Mouse (Mus musculus) kidney, adult 9 months (tissue): ENCODE measurements at regions not wholly inside any gene's neighbourhood (a gene's known extent, or its start where the extent isn't known, plus 50 kb on each side); places are given as distances from the start of the nearest gene placed in this dataset.

ENCODE experiments used
- DNase-seq: peaks from one replicate; pipeline ENCODE4 v3.0.0; 2022

DNA sequence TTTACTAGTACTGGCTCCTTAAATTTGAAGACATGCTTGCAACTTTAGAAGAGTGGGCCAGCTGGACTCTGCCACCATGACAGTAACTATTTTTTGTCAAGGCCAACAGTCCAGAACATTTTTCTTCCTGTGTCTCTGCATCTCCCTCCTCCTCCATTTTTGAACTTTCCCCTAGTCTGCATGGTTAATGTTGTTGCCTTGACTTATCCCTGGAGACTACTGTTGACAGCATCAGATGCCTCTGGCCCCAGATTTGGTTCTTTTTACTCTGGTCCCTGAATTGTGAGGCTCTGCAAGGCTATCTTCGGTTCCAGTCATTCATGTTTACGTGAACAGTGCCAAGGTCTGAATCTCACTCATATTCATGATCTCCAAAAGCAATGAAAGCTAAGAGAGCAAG, 724.4 kb upstream of the 2610301B20Rik start:
- no peak for DNase-seq

DNA sequence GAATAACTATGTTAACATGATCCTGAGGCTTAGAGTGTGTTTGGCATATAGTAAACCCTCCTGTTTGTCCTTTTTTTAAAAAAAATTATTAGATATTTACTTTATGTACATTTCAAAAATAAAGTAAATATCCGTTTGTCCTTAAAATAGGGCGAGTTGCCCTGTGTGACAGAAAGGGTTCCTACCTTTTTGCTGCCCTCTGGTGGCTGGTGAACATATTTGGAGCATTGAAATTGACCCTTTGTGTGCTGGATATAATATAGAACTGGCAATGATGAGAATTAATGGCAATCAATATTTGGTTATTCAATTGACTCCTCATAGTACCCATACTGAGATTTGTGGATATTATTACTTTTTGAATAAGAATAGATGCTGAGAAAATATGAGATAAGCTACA, 723.8 kb upstream of the 2610301B20Rik start:
- peak; percentile 36 for DNase-seq

DNA sequence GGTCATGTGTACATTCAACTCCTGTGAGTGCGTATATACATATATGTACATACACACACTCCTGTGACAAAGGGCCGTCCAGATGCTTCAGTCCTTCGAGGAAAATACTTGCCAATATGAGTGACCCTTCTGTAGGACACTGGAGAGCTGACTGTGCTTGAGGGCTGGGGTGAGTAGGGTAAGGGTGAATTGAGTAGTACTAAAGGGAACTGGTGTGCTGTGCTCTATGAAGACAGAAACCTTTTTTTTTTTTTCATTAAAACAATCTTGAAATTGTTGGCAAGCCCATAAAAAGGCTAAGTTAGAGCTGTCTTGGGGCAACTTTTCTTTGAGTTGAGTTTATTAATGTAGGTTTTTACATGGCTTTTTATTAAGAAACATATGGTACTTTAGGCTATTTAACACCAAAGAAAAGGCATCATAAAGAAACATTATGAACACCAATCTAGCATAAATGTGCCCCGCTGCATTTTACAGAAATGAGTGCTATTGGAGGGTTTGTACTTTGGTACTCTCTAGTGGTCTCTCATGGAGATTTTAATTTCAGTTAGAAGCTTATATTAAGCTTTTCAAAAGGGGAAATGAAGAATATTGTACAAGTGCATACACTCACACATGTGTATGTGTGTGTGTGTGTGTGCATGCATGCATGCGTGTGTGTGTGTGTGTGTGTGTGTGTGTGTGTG, 718.5 kb upstream of the 2610301B20Rik start:
- no peak for DNase-seq

DNA sequence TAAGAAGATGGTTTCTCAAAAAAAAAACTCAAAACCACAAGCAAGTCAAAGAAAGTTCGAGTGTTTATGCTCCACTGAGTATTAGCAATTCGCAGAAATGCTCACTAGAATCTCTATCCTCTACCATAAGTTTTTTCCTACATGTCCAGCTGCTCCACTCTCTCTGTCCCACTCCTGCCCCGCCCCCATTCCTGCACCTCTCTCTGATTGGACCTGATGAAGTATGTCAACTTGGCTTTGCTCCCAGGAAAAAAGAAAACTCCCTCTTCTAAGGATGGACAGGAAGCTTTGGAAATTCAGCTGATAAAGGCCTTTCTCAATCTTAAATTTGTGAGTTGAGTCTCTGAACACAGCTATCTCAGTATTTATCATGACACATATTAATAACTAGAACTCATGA, 684.4 kb upstream of the 2610301B20Rik start:
- no peak for DNase-seq

DNA sequence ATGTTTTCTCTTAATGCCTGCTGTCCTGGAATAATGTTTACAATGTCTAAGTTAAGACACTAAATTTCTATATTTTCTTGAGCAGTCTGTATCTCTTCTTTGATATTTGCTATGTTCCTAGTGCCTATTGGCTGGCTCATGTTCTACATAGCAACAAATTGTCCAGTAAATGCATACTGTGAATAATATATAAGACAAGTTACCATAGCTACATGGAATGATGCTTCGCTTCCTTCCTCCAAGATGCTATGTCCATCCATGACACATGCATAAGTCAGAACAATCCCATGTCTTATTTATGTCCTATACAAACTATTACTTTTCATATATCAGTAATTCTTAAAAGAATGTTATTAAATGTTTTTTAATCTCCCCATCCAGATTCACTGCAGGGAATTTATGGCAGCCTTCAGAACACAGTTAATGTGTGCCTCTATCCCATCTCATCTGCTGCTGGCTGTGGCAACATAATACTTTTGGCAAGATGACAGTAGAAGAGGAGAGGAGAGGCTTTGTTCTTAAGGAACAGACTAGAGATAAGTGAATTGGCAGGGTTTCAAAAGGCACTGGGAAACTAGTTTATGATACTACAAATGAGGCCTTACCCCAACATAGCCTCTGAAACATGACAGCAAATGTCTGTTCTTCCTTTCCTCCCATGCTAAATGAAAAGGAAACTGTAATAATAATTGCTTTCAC, 676.9 kb upstream of the 2610301B20Rik start:
- DNase-seq = no peak

DNA sequence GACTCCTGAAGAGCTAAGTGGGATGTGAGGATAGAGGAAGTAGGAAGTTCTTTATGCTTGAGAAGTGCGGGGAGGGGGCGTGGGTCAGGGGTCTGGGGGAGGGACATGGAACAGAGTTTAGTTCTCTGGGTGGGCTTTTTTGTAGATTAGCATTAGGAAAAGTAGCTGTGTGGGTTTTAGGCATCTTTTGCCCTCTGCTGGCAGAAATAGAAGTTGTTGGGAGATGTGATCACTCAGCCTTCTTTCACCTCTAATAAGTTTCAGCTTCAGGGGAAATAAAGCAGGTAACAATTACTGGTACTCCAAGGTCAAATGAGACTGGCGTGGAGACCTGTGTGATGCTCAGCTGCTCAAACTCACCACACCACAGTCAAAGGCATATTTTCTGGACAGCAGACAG, 672.5 kb upstream of the 2610301B20Rik start:
- no peak for DNase-seq

DNA sequence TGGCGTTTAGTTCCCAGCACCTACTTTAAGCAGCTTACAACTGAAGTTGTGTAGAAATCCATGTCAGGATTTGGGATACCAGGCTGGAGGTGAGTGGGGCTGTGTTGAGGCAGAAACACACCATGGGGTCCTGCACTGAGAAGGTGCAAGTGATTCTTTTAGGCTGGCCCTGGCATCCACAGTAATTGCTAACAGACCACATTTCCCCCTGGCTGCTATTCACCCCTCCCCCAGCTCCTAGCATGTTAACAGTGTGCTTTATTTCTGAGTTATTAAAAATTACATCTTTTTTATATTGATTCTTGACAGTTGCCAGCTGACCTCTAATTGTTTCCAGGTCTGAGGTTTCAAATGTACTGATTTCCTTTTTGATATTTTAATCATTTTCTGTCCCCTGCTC, 670.1 kb upstream of the 2610301B20Rik start:
- DNase-seq = no peak

DNA sequence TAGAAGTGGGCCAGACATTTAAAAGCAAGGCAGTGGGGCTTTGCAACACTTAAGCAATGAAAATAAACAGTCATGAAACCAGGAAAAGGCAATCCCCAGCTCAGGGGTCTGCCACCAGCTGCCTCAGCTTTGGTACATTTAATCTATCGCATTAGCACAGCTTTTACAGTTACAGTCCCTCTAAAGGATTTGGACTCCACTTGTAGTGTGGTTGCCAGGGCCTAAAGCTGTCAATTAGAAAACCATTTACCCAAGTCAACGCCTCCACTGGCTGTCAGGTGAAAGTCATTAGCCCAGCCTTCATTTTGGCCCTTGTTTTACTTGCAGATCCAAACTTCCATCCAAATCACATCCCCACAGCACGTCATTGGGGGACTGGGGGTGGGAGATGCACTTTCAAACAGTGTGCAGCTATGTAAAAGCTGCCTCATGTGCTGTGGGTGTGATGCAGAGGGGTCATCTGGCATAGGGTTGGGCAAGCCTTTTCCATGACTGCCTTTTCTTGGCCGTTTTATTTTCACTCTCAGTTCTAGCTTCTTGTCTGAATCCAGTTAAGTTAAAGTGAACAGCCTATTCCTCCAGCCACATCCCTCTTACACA, 664.9 kb upstream of the 2610301B20Rik start:
- peak; percentile 43 for DNase-seq

DNA sequence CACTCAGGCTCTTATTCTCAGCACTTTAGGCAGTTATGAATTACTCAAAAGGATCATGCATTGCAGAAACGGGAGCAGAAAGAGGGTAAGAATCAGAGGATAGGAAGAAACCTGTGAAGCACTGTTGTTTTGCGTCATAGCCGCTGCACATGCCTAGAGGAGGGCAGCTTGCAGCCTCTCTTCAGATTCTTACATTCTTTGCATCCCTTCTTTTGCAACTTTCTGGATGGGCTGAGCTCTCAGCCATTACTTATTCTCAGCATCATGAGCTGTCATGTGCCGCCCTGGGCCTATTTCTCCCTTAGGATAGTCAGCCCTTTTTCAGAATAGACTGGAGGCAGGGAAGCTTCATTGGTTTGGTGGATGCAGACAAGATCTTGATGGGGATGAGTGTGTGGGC, 663.0 kb upstream of the 2610301B20Rik start:
- DNase-seq = no peak

DNA sequence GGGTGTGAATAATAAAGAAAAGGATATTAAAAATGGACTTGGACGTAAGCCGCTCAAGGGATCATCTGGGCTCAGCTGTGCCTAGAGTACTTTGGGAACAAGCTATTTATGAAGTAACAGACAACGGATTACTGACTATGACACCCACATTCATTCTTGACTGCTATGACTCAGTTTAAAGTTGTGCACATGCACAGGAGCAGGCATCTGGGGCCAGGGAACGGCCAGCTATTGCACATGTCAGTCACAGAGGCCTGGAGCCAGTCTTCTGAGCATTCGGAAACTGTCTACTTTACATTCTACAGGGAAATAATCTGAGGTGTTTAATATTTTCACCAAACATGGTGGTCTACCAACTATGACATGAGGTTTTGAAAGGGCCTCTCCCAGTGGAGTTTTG, 639.0 kb upstream of the 2610301B20Rik start:
- no peak for DNase-seq

DNA sequence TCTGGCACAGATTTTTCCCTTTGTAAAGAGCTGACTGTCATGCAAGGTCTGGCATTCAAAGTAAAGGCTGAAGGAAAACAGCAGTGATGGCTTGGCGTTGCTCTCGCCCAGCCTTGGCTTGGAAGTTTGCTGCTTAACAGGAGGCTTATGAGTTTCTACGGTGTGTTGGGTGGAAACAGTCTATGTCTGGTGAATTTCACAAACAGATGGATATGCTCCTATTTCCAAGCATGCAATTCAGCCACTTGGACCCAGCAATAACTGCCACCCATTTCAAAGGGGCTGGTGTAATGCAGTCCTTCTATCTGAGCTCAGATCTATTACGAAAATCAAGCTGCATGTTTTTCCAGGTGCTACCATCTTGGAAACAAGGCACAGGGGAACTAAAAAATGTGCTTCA, 632.2 kb upstream of the 2610301B20Rik start:
- DNase-seq = no peak

DNA sequence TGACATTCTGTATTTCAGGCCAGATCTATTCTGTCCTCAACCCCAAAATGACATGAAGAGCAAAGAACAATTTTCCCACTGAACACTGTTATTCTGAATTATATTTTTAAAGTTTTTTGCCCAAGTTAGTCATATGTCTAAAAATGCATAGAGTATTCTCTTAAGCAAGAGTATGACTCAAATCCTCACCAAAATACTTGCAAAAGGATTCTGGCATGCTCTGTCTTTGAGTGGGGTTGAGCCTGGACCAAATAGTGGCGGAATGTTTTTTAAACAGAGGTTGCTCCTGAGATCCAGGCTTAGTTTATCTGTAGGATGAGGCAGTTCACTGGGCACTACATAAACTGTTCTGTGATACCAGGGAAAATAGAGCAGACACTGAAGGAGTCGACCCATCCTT, 631.4 kb upstream of the 2610301B20Rik start:
- no peak for DNase-seq

DNA sequence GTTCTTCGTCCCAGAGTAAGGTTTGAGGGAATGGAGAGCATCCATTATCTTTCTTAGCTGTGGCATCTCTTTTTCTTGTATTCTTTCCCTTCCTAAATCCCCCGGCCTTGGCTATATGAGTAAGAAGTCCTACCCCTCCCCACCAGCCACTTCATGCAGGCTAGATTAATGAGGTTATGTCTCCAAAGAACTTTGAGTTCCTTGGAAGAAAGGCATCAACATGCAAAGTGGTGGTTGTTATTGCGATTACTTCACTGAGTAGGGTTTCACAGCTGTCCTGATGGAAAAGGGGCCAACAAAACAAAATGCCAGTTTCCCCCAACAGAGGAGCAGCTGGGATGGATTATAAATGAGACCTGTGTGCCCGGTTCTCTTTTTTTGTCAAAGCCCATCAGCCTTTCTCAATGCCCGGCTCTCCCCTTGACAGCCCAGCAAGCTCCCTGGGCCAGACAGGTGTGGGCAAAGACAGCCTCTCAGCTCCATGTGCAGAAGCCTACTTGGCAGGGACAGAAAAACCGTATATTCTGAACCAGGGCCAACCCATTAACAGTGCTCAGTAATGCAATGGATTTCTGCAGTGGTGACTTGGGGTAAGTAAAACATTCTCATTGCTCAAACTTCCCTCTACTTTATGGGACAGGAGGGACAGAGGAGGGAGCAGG, 620.1 kb upstream of the 2610301B20Rik start:
- no peak for DNase-seq

DNA sequence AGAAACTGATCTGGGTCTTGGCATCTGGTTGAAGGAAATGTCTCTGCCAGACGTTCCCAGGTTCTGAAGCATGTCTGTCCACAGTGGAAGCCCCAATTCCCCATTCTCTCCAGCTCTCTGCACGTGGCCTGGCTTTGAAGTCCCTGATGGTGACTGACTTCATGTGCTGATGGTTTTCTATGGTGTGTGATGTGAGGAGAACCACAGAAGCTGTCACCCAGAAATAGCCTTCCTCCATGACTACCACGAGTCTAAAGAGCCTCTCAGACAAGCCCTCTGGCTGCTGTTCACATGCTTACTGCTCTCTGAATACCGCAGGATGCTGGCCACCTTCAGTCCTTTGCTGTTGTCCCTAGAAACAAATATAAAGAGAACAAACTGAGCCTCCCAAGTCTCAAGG, 616.8 kb upstream of the 2610301B20Rik start:
- DNase-seq = no peak

DNA sequence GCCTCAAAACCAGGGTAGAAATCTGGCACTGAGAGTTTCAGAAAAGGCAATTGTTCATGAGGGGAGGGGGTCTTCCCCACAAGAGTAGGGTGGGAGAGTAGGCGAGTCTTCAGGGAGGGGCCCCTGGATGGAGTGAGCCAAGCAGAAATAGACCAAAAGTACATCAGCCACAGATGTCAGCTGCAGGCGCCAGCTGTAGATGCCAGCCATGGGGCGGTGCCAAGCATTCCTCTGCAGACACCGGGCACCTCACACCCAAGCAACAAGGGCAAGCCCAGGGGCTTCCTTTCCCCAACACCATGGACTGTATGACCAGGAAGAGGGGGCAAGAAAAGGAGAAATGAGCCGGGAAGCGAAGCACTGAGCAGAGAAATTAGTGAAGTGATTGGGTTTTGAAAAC, 613.9 kb upstream of the 2610301B20Rik start:
- DNase-seq = no peak

DNA sequence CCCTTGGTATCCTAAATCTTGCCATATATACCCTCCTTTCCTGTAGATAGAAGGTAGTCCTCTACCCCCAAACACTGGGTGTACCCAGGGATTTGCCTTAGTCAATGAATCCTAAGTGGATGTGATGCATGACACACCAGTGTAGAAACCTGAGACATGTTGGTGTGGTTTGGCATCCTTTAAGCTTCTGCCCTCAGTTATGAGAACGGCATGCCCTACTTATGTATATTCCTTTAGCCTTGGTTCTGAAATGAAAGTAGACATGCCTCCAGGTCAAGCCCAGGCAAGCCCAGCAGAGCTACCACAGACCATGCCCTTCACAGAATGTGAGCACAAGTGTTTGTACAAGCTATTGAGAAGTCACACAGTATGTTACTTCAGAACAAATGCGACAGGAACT, 608.4 kb upstream of the 2610301B20Rik start:
- no peak for DNase-seq

DNA sequence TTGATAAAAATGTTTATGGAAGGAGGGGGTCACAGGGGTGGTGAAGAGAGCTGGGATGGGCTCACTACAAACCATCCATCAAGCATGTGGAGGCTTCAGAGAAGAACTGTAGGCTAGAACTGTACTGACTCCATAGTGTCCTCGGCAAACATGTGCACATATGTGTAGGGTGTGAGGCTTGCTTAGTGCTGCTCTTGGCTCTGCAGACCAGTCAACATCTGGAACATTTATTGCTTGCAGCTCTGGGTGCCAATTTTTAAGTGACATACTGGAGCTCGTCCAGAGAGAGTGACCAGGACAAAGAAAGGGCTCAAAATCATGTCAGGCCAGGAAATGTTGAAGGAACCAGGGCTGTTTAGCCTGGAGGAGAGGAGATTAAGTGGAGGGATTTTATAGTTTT, 588.7 kb upstream of the 2610301B20Rik start:
- no peak for DNase-seq

DNA sequence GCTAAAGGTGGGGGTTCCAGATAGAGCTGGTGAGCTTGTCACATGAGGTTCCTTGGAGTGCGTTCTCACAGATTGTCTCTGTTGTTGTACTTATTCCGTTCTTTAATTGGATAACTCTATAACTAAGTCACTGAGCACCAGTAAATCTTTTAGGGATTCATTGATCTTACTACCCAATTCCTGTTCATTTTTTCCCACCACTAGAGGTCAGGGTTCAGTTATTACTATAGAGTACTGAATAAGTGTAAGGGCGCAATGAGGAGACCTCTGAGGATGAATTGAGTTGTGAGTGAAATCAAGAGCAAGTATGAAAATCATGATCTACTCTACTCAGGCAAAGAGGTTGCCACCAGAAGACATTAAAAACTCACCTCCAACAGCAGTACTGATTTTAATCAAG, 584.0 kb upstream of the 2610301B20Rik start:
- peak; percentile 22 for DNase-seq

DNA sequence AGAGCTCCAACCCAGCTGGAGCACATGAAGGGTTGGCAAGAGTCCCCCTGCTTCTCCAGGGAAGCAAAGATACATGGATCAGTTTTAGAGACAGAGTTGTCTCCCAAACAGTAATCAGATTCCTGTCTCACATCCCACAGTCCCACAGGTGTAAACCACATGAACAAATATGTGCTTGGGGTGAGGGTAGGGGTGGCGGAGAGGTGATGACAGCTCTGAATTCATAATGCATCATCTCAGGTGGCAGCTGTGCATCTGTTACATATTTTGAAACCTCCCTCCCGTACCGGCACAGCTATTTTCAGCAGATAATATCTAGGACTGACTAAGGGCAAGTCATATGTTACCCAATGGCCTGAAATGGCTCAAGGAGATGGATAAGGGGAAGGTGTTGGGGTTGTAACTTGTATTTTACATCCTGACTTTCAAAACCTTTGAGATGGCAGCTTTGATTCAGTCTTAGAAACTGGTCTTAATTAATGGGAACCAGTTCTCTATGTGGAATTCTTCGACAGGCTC, 579.2 kb upstream of the 2610301B20Rik start:
- DNase-seq = no peak

DNA sequence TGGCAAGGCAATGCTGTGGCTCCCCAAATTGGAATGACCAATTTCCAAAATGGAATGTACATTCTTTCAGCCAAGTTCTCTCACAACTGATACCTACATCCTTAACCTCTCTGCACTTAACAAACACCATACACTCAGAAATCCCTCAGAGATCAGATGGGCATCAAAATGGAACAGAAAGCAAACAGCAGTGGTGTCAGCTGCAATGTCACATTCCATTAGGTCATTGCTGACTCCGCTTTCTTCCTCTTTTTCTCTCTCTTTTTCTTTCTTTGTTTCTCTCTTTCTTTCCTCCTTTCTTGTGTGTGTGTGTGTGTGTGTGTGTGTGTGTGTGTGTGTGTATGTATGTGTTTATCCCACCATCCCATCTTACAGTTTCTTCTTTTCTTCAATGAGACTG, 578.1 kb upstream of the 2610301B20Rik start:
- no peak for DNase-seq

DNA sequence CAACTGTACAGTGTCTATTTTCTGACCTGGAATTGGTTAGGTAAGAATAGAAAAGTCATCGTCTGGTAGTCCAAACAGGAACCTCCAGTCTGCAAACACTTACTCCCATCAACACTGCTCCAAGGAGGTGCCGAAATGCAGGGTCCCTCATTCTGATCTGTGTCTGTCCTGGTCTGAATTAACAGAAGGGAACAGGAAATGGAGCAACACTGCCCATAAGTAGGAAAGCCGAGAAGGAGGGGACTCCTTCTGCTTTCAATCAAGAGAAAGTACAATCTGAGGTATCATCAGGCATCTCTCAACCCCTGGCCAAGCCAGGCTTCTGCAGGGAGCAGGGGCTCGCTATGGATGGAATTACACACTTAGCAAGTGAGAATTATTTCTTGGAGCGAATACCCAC, 562.4 kb upstream of the 2610301B20Rik start:
- DNase-seq = no peak

DNA sequence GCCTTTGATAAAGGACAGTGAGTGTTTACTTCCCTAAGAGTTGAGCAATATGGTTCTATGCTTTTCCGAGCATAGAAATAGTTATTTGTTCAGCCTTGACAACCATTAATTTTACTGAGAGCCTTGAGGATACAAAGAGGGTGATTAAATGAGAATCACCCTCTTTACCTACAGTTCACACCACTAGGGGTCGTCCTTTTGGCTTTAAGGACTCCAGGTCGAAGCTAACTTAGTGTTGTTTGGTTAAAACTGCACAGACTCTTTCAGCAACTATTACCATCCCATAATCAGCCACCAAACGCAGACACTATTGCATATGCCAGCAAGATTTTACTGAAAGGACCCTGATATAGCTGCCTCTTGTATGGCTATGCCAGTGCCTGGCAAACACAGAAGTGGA, 559.2 kb upstream of the 2610301B20Rik start:
- no peak for DNase-seq

DNA sequence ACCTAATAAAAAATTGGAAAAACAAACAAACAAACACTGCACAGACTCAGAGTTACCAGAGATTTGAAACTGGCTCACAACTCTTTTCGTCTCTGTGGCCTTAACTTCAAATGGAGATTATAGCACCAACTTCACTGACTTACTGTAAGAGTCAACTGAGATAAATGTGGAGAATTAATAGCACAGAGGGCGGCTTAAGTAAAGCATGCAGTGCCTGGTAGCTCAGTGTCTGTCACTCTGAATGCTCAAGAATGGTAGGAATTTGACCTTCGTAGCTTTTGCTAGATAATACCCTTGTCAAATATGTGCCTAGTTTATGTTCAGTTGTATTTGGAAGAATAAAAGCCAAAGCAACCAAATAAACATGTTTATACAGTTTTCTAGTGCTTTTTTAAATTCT, 558.4 kb upstream of the 2610301B20Rik start:
- DNase-seq = no peak

DNA sequence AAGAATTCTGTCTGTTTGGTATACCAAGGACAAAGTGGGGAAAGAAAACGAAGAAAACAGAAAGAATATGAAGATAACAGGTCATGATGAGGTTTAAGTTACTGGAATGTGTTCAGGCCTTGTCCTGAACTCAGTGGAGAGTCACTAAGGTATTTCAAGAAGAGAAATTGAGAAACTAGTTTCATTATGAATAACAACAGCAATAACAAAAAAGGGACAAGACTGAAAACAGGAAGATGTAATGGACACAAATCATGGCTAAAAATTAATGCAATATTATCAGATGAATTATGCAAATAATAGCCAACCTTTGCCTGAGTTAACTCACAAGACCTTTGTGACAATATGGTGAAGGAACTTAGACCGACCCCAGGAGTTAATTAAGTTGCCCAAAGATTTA, 530.2 kb upstream of the 2610301B20Rik start:
- DNase-seq = no peak
